Mouse (Mus musculus) cerebellum, adult 2 months (tissue): ENCODE data around the gene B4galt3. TPM values are rescaled to one million over a fixed set of nuclear protein-coding genes. Genes with fewer than 3 reads are reported as not detected.

Source experiments
- DNase-seq, 2 experiments: peaks; one replicate each; pipeline ENCODE4 v3.0.0; 2021
- H3K27ac ChIP-seq: fragments of 200-500 bp; 2 replicates; pipeline ENCODE4 v1.5.1; 2012; ENCODE audit warnings: low read length, control low read depth, inconsistent platforms; ENCODE audit not compliant: insufficient read depth
- H3K27me3 ChIP-seq: fragments of 200-500 bp; 2 replicates; pipeline ENCODE4 v1.6.1; 2012; ENCODE audit warnings: inconsistent platforms, mild to moderate bottlenecking, low read length, moderate library complexity; ENCODE audit not compliant: control insufficient read depth, insufficient read depth
- H3K4me1 ChIP-seq: fragments of 200-500 bp; 2 replicates; pipeline ENCODE4 v1.6.1; 2011; ENCODE audit warnings: low read length; ENCODE audit not compliant: control insufficient read depth, insufficient read depth
- H3K4me3 ChIP-seq: fragments of 200-500 bp; replicated peaks from 2 replicates; pipeline ENCODE3; 2011; ENCODE audit warnings: mild to moderate bottlenecking, low read depth, low read length, control low read depth; ENCODE audit not compliant: insufficient read depth
- CTCF ChIP-seq: fragments of 200-500 bp; IDR thresholded peaks from 2 replicates; pipeline ENCODE4 v1.5.1; 2011; ENCODE audit warnings: low read depth, mild to moderate bottlenecking, control low read depth, low read length, moderate library complexity, borderline replicate concordance; ENCODE audit not compliant: insufficient read depth
- POLR2A ChIP-seq: fragments of 200-500 bp; IDR thresholded peaks from 2 replicates; pipeline ENCODE4 v1.6.1; 2011; ENCODE audit warnings: low read length, control low read depth, borderline replicate concordance; ENCODE audit not compliant: insufficient read depth
- WGBS: fragments of 180-500 bp; shearing (Covaris S2); methylation state at CpG from one replicate; pipeline ENCODE4 v1.1.7; 2018; 5-methylcytosine and 5-hydroxymethylcytosine counted together
- polyA plus RNA-seq: library from polyadenylated mRNA; depleted of rRNA; stranded (reverse); fragments of >200 nt; gene quantifications from 2 replicates; pipeline ENCODE4 v1.2.3, GENCODE M21; 2012

The B4galt3 gene
- polyA plus RNA-seq, 1 experiment: 69.6 TPM

GRCm38 (mm10) chr1:171246709-171247452 lies 23.2 kb upstream of the B4galt3 start:
- TF ChIP-seq POLR2A (peak; percentile 49; the same call in 1 of the 2 replicates), CTCF (peak; percentile 74)
- under 1% methylated on average over 41 of the region's 41 CpGs for WGBS
- H3K4me3 ChIP-seq: peak overlapping the region; percentile 93
- DNase-seq: peak; percentile 98
- peak overlapping the region; percentile 80 for H3K27ac ChIP-seq
- no peaks in the 10 kb centered on the region for H3K27me3 ChIP-seq
- H3K4me1 ChIP-seq: peaks cover 3% of the 10 kb centered on the region; the same call in 1 of the 2 replicates

- TF ChIP-seq POLR2A (no peak), CTCF (no peak)
Observed at GRCm38 (mm10) chr1:171247453-171247841, 22.7 kb upstream of the B4galt3 start.

GRCm38 (mm10) chr1:171247916-171248315 lies 22.2 kb upstream of the B4galt3 start:
- Histone ChIP-seq H3K4me3 (no peak overlapping the region), H3K27me3 (no peaks in the 10 kb centered on the region), H3K4me1 (peaks cover 3% of the 10 kb centered on the region; the same call in 1 of the 2 replicates), H3K27ac (peak overlapping the region; percentile 14)
- no peak for TF ChIP-seq CTCF
- no peak for TF ChIP-seq POLR2A
- 28% methylated on average over 4 of the region's 4 CpGs for WGBS
- DNase-seq: no peak

More at GRCm38 (mm10) chr1:171247453-171247841, 22.7 kb upstream of the B4galt3 start:
- DNase-seq: no peak
- peak overlapping the region; percentile 93 for H3K4me3 ChIP-seq
- WGBS: 16% methylated on average over 13 of the region's 13 CpGs
- H3K4me1 ChIP-seq: peaks cover 3% of the 10 kb centered on the region; the same call in 1 of the 2 replicates
- peak overlapping the region; percentile 14 for H3K27ac ChIP-seq
- no peaks in the 10 kb centered on the region for H3K27me3 ChIP-seq

- H3K4me1 ChIP-seq: peaks cover 3% of the 10 kb centered on the region; the same call in 1 of the 2 replicates
- no peaks in the 10 kb centered on the region for H3K27me3 ChIP-seq
- no peak for TF ChIP-seq POLR2A
- TF ChIP-seq CTCF: no peak
- no peak for DNase-seq
- WGBS: 54% methylated on average over 3 of the region's 3 CpGs
- H3K4me3 ChIP-seq: no peak overlapping the region
- peak overlapping the region; percentile 44; the same call in 1 of the 2 replicates for H3K27ac ChIP-seq
Observed at GRCm38 (mm10) chr1:171248386-171249226, 21.5 kb upstream of the B4galt3 start.

- Histone ChIP-seq H3K4me1 (peaks cover 3% of the 10 kb centered on the region; the same call in 1 of the 2 replicates), H3K4me3 (peak within 1 kb of the TSS; percentile 24), H3K27me3 (no peaks in the 10 kb centered on the region), H3K27ac (no peak within 1 kb of the TSS; the same call in 1 of the 2 replicates)
- TF ChIP-seq CTCF (no peak), POLR2A (no peak)
- 3% methylated on average over 5 of the region's 5 CpGs for WGBS
- peak in 1 of 2 experiments; percentile 42 for DNase-seq
Observed at GRCm38 (mm10) chr1:171249913-171250600, 20.1 kb upstream of the B4galt3 start, which contains the start of gene Adamts4. TSS of gene Adamts4 (plus strand) at chr1:171250421.

- Histone ChIP-seq H3K4me1 (peaks cover 3% of the 10 kb centered on the region; the same call in 1 of the 2 replicates), H3K4me3 (peak within 1 kb of the TSS; percentile 24), H3K27ac (no peak within 1 kb of the TSS; the same call in 1 of the 2 replicates), H3K27me3 (no peaks in the 10 kb centered on the region)
- peak in 1 of 2 experiments; percentile 30 for DNase-seq
- TF ChIP-seq POLR2A: no peak
- TF ChIP-seq CTCF: no peak
- 13% methylated on average over 26 of the region's 26 CpGs for WGBS
Observed at GRCm38 (mm10) chr1:171250680-171251593, 19.2 kb upstream of the B4galt3 start, which contains the start of gene Ndufs2. TSS of gene Ndufs2 (minus strand) at chr1:171251388.
